Mouse (Mus musculus): ENCODE measurements around the gene Fgr.
A peak's percentile ranks its signal among the peaks of the same experiment; 100 is the strongest.
"Not testable (repeated sequence)": the region's sequence is repeated elsewhere in the genome, so short reads cannot be mapped to it uniquely, and the experiment has no call there.

Fgr gene

DNA sequence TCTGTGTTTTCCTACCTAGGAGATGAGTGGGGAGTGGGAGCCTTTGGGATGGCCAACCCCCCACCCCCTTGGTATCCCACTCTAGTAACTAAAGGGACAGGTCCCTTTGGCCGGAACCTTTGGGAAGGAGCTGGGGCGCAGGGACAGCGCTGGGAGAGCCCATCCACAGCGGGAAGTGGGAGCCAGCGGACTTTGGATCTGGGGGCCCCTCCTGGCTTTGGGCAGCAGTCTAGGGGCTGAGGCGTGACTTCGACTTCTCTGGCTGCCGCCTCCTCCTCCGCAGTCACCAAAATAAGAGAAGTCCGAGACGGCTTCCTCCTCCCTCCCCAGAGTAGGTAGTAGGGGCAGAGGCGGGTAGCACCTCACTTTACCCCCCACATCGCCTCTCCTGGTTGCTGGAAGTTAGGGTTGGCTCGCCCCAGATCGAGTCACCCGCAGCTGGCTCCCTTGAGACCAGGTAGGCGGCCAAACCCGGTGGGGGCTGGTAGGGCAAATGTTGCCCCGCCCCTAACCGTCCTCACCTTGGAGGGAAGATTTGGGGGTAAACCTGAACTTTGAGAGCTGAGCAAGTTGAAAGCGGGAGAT lies at the start of gene Fgr:
Gene Fgr, plus strand, starts transcription at position 282 of the 585 bp plus-strand sequence.
- DNase-seq: peak; percentile 72 to 74

DNA sequence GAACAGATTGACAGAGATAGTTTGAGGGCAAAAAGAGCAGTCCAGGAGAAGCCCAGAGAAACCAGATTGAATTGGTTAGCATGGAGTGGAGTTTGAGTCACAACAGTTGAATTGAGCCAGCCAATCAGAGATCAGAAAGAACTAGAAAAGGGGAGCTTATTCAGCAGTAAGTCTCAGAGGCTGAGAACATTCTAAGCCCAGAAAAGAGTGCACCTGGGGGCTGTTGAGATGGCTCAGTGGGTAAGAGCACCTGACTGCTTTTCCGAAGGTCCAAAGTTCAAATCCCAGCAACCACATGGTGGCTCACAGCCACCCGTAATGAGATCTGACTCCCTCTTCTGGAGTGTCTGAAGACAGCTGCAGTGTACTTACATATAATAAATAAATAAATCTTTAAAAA lies 47.4 kb upstream of the Fgr start:
- not testable (repeated sequence) for DNase-seq

DNA sequence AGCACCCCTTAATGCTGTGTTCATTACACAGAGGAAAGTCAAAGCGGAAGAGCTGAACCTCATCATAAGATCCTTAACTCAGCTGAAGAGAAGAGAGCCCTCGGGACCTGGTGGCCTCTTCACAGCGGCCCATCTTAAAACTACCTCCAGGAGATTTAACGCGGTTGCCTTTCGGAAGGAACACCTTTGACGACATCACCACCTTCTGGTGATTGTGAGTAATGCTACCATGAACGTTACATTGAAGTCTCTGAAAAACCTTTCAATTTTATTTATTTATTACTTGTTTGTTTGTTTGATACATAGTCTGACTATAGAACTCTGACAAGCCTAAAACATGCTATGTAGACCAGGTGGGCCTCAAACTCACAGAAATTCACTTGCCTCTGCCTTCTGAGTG lies 43.1 kb upstream of the Fgr start:
- DNase-seq: peak; percentile 75 to 78

DNA sequence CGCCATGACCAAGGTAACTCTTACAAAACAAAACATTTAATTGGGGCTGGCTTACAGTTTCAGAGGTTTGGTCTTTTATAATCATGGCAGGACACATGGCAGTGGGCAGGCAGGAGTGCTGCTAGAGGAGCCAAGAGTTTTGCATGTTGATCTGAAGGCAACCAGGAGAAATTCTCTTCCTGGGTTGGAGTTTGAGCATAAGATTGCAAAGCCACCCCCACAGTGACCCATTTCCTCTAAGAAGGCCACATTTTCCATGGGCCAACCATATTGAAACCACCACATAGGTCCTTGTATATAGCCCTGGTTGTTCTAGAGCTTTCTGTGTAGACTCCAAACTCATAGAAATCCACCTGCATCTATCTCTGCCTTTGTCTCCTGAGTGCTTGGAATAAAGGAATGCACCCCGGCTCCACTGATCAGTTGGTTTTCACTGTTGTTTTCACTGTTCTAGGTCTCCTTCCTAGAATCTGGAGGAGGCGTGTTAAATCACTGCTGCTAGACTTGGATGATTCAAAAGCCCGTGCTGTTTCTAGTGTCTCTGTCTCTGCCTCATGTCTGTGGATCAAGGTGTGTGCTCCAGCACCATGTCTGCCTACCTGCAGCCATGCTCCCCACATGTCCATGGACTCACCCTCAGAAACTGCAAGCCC lies 41.0 kb upstream of the Fgr start:
- no peak for DNase-seq

DNA sequence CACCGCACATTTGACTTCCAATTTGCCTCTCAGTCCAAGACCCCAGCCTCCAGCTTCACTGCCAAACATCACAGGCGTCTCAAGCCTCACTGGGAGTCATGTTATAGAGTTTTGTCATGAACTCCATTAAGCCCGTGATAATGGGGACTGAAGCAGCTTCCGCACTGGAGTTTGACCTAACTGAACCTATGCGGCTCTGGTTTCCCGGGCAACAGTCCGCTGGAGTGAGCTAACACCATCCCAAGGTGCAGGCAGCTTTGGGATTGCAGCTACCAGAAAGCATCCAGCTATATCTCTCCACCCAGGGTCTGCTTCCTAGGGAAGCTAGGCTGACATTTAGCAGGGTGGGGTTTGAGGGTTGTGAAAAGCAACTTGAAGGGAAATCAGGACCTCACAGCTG lies 39.3 kb upstream of the Fgr start:
- no peak for DNase-seq

DNA sequence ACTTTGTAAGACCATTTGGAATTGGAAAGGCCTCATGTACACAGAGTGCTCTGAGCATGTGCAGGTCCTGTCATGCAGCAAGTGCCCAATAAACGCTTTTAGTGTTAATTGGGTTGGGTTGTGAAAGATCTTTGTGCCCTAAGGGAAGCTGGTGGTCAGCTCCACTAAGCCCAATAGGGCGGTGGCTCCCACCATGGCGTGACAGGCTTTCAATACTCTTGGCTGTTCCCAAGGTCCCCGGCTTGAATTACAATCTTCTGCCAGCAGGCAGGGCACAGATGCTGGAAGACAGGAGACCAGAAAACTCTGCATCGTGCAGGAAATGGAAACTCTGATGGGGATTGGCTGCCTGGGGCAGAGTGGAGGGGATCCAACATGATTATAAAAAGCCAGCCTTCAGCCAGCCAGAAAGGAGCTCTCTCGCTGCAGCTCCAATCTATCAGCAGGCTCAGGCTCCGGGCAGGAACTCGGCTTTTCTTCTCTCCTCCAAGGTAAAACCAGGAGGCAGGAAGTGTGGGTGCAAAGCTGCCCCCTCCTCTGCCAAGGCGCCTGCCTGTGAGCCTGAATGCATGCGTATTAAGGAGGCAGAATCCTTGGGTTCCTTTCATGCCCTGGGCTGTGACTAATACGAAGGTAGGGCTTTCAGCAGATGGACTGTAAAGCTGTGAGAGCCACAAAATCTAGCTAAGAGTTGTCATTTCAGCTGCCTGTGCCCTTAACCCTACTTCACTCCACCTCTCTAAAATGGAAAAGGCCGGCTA lies 35.5 kb upstream of the Fgr start:
- DNase-seq: no peak

DNA sequence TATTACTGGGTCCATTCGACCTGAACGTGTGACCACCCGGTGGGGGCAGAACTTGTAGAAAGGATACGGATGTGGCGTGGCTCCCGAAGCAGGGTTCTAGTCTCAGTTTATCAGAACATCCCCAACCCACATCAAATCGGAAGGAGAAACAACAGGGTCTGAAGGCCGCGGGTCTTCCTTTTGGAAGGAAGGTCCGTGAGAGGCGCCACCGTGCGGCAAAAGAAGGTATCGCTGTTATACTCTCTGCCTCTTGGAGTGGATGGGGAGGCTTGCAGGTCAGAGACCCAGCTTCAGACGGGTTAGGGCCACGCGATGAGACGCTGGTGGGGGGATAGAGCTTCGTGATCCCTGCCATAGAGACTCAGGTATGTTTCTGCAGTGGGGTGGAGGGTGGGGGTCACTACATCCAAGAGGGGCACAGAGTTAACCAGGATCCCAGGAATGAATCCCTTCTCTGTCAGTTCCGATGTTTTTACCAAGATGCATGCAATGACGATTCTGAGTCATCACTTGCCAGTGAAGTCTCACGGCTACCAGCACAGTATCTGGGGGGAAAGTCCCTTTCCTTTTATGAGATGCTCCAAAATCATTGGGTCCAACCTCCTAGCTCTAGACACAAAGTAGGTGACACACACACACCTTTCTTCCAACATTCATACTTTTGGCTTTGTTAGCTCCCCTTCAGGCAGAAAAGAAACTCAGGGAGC lies 34.3 kb upstream of the Fgr start:
- DNase-seq: peak; percentile 82 to 85

DNA sequence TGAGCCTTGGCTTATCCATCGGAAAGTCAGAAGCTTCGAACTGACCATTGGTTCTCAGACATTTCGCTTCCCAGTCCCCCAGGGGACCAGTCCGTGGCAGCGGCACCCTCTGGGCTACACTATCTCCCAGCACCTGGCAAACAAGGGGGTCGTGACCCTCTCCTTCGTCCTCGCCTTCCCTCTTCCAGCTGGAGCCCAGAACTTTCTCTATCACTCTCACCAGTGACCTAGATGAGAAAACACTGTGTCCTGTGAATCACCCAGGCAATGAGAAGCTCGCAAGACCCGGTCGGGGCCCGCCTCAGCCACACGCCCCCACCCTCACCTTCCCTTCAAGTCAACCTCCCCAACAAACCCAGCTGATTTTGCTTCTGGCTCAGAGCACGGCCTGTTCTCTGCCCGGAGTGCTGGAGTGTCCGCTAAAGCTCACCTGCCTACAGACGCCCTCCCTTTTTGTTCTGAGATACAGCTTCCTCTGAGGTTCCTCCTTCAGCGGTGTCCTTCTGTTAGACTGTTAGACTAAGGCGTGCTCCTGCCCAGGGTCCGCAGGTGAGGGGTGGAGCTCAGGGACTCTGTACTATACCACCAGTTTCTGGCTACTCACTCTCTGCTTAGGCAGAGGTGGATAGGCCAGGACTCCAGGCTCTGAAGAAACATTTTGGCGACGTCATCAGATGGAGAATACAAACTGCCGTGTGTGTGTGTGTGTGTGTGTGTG lies 32.7 kb upstream of the Fgr start:
- DNase-seq: no peak

DNA sequence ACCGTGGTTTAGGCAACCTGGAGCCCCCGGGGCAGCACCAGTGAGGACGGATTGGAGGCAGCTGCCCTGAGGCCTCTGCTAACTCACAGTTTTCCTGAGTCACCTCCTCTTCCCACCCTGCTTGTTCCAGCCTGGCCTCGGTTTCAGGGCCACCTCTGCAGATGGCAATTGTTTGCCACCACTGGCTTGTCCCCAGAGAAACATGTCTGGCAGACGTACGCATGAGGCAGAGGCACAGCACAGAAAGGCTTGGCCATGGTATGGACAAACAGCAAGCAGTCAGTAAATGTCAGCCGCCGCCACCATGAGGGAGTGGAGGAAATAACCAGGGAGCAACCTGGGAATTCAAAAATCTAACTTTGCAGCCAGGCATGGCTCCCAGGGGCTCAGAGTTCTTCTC lies 30.8 kb upstream of the Fgr start:
- no peak for DNase-seq

DNA sequence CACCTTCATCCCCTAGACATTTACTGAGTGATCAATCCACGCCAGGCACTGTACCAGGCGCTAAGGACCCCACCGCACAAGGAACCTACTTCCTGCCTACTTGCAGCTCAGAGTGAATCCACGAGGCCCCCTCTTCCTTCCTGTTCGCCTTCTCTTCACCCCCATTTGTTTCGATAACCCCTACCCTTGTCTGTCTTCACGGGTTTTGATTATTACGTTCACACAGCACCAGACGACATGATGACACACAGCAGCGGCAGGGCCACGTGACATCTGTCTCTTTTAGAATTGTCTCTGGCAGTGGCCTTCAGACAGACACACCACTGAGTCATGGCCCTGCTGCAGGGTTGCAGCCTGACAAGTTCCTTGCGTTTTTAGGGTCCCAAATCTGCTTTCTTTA lies 29.8 kb upstream of the Fgr start:
- DNase-seq: no peak

DNA sequence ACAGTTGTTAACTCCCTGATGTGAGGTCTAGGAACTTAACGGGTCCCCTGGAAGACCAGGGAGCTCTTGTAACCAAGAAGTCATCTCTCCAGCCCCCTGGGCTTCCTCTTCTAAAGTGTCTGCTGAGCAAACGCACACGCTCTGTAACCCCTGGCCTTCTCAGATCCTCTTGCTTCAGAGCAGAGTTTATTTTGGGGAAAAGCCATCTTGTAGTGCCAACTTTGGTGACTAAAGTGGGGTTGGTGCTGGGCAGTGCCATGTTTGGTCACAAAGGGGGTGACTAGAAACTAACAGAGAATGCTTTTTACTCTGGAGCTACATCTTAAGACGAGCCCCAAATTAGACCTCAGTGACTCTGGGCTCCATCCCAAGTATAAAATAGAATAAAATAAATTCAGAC lies 29.1 kb upstream of the Fgr start:
- no peak for DNase-seq

DNA sequence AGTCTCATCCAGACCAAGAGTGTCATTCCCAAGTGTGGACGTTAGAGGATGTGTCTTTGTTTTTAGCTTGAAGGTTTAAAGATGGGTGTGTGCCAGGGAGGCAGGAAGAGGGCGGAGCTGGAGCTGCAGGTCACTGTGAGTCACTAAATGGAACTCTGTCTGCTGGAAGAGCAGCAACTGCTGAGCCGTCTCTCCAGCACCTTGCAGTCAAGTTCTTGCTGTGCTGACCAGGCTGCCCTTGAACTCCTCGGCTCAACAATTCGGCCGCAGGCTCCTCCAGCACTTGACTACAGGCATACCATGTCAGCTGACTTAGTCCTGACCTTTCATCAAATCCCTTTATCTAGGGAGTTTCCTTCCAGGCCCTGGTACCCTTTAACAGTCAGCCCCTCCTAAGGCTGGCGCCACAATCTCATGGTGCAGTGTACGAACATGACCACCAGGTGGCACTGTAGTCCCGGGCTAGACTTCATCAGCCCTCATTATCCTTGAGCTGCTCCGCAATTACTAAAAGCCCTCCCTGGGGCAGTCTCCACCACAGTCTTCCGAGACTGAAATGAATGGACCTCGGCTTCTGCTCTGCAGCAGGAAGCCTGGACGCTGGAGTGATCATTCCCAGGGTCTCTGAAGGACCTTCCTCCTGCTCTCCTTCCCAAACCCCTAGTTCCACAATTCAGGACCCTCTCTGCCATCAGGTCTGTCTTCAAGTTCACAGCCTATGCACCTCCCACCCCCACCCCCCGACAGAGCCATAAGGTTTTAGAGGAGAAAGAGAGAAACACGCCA lies 28.4 kb upstream of the Fgr start:
- DNase-seq: peak; percentile 93 to 94

DNA sequence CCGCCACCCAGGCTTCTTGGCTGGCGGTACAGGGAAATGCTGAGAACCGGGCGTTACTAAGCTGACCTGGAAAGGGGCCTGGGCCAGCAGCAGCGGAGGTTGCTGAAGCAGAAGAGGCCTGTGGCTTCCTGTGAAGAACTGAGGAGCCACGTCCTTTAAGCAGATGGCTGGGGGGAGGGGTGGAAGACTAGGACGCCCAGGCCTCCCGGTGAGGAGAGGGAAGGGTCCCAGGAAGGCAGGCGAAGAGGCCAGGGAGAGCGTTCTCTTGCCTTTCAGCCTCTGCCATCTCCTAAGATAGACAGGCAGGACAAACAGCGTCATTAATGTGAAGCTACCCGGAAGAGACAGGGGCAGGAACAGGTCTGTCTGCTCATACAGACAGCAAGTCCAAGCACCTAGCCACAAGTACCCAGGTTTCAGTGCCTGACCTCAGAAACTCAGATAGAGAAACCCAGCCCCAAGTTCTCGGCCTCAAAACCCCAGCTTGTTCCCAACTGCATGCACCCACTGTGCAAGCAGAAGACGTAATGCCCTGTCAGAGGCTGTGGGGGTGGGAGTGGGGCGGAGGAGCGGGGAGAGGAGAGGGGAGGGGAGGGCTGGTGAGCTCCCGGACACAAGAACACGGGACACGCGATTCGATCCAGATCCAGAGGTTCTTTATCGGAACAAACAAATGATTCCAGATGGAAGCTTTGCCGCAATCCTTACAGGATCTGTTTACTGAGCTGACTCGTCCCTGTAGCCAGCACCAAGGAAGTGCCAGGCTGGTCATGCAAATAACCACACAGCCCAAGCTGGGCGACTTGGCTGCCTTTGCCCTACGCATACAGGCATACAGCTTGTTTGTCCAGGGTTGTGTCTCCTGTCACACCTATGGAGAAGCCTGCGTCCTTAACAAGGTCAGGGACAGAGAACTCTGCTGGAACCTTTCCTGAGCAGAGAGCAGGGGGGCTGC lies 27.6 kb upstream of the Fgr start:
- DNase-seq: peak; percentile 78 to 81

DNA sequence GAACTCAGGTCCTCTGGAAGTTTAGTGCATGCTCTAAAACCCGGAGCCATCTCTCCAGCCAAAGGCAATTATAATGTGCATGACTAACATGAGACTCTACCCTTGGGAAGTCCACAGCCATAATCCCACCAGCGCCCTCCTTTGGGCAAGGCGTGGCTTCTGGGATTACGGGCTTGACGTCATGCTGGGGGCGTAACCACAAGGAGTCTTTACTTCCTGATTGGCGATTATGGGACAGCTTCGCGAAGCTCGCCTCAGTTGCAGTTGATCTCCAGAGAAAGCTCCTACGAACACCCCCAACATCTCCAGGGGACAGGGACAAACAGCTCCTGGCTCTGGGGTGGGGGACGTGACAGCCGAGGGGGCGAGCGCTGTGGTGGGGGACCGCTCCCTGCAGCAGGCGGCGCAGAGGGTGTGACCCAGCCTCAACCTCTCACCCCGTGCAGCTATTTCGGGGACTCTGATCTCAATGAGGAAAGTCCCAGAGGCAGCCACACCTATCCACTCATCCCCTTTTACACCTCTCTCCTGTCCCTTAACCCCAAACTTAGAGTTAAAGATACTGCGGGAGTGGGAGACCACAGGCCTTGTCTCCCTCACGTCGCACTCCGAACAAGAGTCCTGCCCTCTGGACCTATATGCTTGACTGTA lies 23.9 kb upstream of the Fgr start:
- DNase-seq: no peak

DNA sequence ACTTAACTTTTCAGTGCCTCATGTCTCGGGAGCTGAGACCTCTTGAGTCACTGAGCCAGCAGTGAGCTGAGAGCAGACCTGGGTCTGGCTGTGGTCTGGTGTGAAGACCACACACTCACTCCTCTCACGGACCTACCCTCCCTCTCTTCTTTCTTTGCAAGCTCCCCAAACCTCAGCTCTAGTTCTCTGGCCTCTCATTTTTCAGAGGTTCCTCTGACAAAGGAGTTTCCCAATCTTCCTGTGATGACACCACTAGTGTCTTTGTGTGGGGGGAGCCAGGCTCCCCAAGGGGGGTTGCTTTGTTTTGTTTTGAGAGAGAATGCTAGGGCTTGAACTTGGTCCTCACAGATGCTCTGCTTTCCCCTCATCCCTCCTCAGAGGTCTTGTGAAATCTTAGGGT lies 22.9 kb upstream of the Fgr start:
- DNase-seq: no peak

DNA sequence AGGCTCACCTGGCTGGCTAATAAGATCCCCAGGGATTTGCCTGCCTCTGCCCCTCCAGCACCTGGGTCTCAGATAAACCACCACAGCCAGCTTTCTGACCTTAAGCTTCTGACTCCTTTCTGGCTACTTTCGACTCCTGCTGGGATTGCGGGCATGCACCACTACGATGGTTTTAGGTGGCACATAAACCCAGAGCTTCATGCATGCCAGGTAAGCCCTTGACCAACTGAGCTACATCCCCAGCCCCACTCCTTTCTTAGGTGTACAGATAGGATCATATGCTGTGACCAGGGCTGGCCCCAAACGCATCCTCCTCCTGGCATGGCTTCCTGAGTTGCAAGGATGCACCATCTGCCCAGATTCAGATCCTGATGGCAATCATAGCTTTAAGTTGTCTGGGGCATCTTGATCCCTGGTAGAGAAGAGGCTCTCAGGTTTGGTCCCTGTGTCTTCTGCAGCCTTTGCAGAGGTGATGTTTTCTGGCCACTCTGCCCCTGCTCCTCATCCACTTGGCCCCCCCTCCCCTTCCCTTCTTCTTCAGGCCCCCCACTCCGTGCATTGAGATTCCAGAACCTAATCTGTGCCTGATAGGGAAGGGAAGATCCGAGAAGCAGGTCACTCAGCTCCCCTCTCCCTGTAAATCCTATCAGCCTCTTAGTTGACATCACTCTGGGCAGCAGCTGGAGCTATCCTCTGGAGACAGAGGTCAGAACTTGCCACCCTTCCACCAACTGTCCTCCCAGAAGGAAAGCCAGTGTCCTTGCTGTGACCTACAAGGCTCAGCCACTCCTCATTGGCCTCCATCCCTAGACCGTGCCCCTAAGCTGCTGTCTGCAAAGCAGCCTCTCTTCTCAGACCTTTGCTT lies 19.1 kb upstream of the Fgr start:
- no peak for DNase-seq

DNA sequence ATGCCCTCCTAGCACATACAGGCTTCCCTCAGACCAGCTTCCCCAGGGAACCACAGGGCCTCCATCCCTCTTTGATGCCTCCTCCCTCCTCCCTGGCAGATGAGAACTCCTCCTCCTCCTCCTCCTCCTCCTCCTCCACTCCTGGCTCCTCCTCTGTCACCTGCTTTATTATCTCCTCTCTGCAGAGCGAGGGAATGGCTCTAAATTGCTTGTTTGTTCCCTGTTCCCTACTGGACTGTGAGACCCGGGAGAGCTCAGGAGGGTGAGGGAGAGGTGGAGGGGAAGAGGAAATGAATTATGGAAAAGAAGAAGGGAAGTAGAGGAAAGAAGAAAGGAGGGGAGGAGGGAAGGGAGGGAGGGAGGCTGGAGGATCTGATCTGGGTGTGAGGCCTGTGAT lies 18.5 kb upstream of the Fgr start:
- DNase-seq: no peak

DNA sequence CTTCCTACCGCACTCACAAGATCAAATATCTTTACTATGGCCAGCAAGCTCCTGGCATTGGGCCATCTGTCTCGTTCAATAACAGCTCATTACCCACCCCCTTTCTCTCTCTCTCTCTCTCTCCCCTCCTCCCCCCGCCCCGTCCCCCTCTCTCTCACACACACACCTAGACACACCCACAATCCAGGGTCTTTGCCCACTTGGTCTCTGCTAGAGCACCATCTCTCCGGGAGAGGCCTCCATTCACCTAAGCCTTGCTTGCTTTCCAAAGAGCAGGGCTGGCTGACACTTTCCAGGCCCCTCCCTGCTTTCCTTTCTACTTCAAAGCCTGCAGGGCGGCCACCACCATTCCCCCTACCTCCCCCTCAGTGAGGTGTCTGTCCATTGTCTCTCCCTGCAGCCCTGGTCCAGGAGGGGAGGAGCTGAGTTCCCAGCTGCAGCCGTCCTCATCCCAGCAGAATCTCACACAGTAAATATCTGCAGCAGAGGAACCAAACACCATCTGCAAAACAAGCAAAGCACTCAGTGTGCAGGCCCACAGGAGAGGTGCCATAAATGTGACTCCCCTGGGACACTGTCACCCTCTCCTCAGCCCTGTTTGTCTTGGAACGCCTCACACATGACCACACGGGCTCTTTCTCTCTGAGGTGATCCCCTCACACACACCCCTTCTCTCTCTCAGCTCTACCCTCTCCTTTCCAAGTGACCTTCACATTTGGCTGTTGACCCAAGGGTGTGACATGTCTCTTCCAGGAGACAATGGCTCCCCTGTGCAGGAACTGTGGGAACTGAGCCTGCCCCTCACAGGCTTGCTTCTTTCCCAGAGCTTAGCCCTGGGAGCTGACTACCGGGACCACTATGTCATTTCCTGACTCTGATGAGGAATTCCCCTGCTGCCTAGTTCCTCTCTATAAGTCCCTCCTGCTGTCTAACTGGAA lies 14.9 kb upstream of the Fgr start:
- peak; percentile 32 to 40 for DNase-seq

Measured in B cell, adult 2 months (primary cell).